Mouse (Mus musculus) MEL (cell line): ENCODE measurements around the gene Nfia. TPM values are rescaled to one million over a fixed set of nuclear protein-coding genes. Genes with fewer than 3 reads are reported as not detected.

Experiments used
- DNase-seq: peaks from one replicate; pipeline ENCODE4 v3.0.0; 2011; ENCODE audit warnings: low read depth, low spot score
- H3K27ac ChIP-seq: 2 replicates; pipeline ENCODE4 v1.5.1; 2012; ENCODE audit warnings: low read depth, mild to moderate bottlenecking, control low read depth, low read length, moderate library complexity; ENCODE audit not compliant: control insufficient read depth
- H3K27me3 ChIP-seq, 2 experiments: fragments of 150-350 bp in 1 of 2; sonication (generic) in 1 of 2; 2 replicates each; pipeline ENCODE4 v1.6.1; 2012; ENCODE audit warnings: low read length in 2 of 2, mild to moderate bottlenecking in 2 of 2, improper control_type of control experiment in 1 of 2, moderate library complexity in 1 of 2; ENCODE audit not compliant: insufficient read depth in 2 of 2, control insufficient read depth in 1 of 2
- H3K36me3 ChIP-seq, 2 experiments: 2 replicates each; pipeline ENCODE4 v1.6.1; 2012 to 2014; ENCODE audit warnings: low read length in 2 of 2, improper control_type of control experiment in 1 of 2, inconsistent platforms in 1 of 2, mild to moderate bottlenecking in 1 of 2; ENCODE audit not compliant: insufficient read depth in 2 of 2, control insufficient read depth in 1 of 2
- H3K4me1 ChIP-seq, 2 experiments: fragments of 150-350 bp in 1 of 2; sonication (generic) in 1 of 2; 2 replicates each; pipeline ENCODE4 v1.6.1; 2012; ENCODE audit warnings: low read length in 2 of 2, improper control_type of control experiment in 1 of 2, mild to moderate bottlenecking in 1 of 2; ENCODE audit not compliant: insufficient read depth in 2 of 2, control insufficient read depth in 1 of 2
- H3K4me3 ChIP-seq, 2 experiments: fragments of 150-350 bp in 1 of 2; sonication (generic) in 1 of 2; 2 replicates each; pipeline ENCODE4 v1.5.1; 2012; ENCODE audit warnings: low read depth in 2 of 2, low read length in 2 of 2, mild to moderate bottlenecking in 2 of 2, moderate library complexity in 2 of 2, control low read depth in 1 of 2, improper control_type of control experiment in 1 of 2; ENCODE audit not compliant: control insufficient read depth in 1 of 2, insufficient read depth in 1 of 2
- H3K79me2 ChIP-seq: 2 replicates; pipeline ENCODE4 v1.6.1; 2012; ENCODE audit warnings: mild to moderate bottlenecking, low read length, moderate library complexity; ENCODE audit not compliant: control insufficient read depth, poor library complexity, insufficient read depth
- H3K9ac ChIP-seq: 2 replicates; pipeline ENCODE4 v1.6.1; 2012; ENCODE audit warnings: low read depth, mild to moderate bottlenecking, control low read depth, low read length, moderate library complexity; ENCODE audit not compliant: control insufficient read depth, poor library complexity, severe bottlenecking
- H3K9me3 ChIP-seq: fragments of 150-350 bp; sonication (generic); replicated peaks from 2 replicates; pipeline ENCODE4 v1.6.1; 2012; ENCODE audit warnings: mild to moderate bottlenecking, low read length, improper control_type of control experiment, moderate library complexity; ENCODE audit not compliant: insufficient read depth
- CHD1 ChIP-seq: IDR thresholded peaks from 2 replicates; pipeline ENCODE4 v1.6.1; 2012; ENCODE audit warnings: low read depth, mild to moderate bottlenecking, inconsistent platforms, low read length, improper control_type of control experiment
- CTCF ChIP-seq, 3 experiments: IDR thresholded peaks in 2 of 3; conservative IDR thresholded peaks in 1 of 3; 2 replicates each; pipeline ENCODE4 v1.5.1; 2011 to 2012; ENCODE audit warnings: low read length in 3 of 3, low read depth in 2 of 3, mild to moderate bottlenecking in 2 of 3, improper control_type of control experiment in 1 of 3, inconsistent platforms in 1 of 3, mixed read lengths in 1 of 3, moderate library complexity in 1 of 3; ENCODE audit not compliant: control insufficient read depth in 1 of 3, insufficient read depth in 1 of 3, poor library complexity in 1 of 3, severe bottlenecking in 1 of 3
- E2F4 ChIP-seq: IDR thresholded peaks from 2 replicates; pipeline ENCODE4 v1.6.1; 2011; ENCODE audit warnings: low read depth, low read length, improper control_type of control experiment, borderline replicate concordance
- ELF1 ChIP-seq: IDR thresholded peaks from 2 replicates; pipeline ENCODE4 v1.6.1; 2014; ENCODE audit warnings: low read depth, mild to moderate bottlenecking, inconsistent platforms, low read length, improper control_type of control experiment, moderate library complexity
- KAT2A ChIP-seq: conservative IDR thresholded peaks from 2 replicates; pipeline ENCODE4 v1.6.1; 2012; ENCODE audit warnings: low read depth, low read length, improper control_type of control experiment, inconsistent platforms
- MAX ChIP-seq: IDR thresholded peaks from 2 replicates; pipeline ENCODE4 v1.6.1; 2011; ENCODE audit warnings: low read length, improper control_type of control experiment
- MEF2A ChIP-seq: IDR thresholded peaks from 2 replicates; pipeline ENCODE4 v1.6.1; 2014; ENCODE audit warnings: low read depth, mild to moderate bottlenecking, inconsistent platforms, low read length, improper control_type of control experiment; ENCODE audit not compliant: poor library complexity, insufficient replicate concordance, severe bottlenecking; ENCODE audit errors: extremely low read depth
- MXI1 ChIP-seq: IDR thresholded peaks from 2 replicates; pipeline ENCODE4 v1.6.1; 2011; ENCODE audit warnings: mild to moderate bottlenecking, low read depth, low read length, improper control_type of control experiment
- MYB ChIP-seq: IDR thresholded peaks from 2 replicates; pipeline ENCODE4 v1.6.1; 2011; ENCODE audit warnings: mild to moderate bottlenecking, low read depth, low read length, improper control_type of control experiment
- NELFE ChIP-seq: IDR thresholded peaks from 2 replicates; pipeline ENCODE4 v1.6.1; 2011; ENCODE audit warnings: low read depth, low read length, improper control_type of control experiment
- NRF1 ChIP-seq: IDR thresholded peaks from 2 replicates; pipeline ENCODE4 v1.6.1; 2014; ENCODE audit warnings: low read depth, mild to moderate bottlenecking, inconsistent platforms, low read length, improper control_type of control experiment, moderate library complexity; ENCODE audit not compliant: poor library complexity, insufficient read depth, severe bottlenecking
- POLR2AphosphoS5 ChIP-seq: IDR thresholded peaks from 2 replicates; pipeline ENCODE4 v1.6.1; 2012; ENCODE audit warnings: low read depth, borderline replicate concordance, mild to moderate bottlenecking, inconsistent platforms, low read length, moderate library complexity, mixed read lengths
- SMC3 ChIP-seq: IDR thresholded peaks from 2 replicates; pipeline ENCODE4 v1.6.1; 2011; ENCODE audit warnings: low read depth, low read length, improper control_type of control experiment
- TBP ChIP-seq: IDR thresholded peaks from 2 replicates; pipeline ENCODE4 v1.8.0; 2011; ENCODE audit warnings: low read depth, low read length, improper control_type of control experiment
- TCF12 ChIP-seq: IDR thresholded peaks from 2 replicates; pipeline ENCODE4 v1.6.1; 2014; ENCODE audit warnings: low read depth, mild to moderate bottlenecking, inconsistent platforms, low read length, improper control_type of control experiment, moderate library complexity
- ZNF384 ChIP-seq: IDR thresholded peaks from 2 replicates; pipeline ENCODE4 v1.6.1; 2012; ENCODE audit warnings: low read depth, mild to moderate bottlenecking, inconsistent platforms, low read length, improper control_type of control experiment
- polyA plus RNA-seq, 2 experiments: library from polyadenylated mRNA; stranded (reverse) in 1 of 2; unstranded in 1 of 2; fragments of >175 nt in 1 of 2; fragments of >200 nt in 1 of 2; gene quantifications; 2 replicates each; pipeline versions ENCODE4 v1.2.1 to v1.2.4; 2012; ENCODE audit warnings: low replicate concordance in 2 of 2, low read depth in 1 of 2; ENCODE audit not compliant: insufficient read length in 2 of 2, insufficient read depth in 1 of 2, missing spikeins in 1 of 2
- total RNA-seq: library from RNA; depleted of rRNA; stranded (reverse); fragments of 300-350 nt; gene quantifications from 2 replicates; pipeline ENCODE4 v1.2.3, GENCODE M21; 2012

The Nfia gene
- total and polyA plus RNA-seq, 3 experiments = 10.2 to 20.5 (median 13.4) TPM

DNA sequence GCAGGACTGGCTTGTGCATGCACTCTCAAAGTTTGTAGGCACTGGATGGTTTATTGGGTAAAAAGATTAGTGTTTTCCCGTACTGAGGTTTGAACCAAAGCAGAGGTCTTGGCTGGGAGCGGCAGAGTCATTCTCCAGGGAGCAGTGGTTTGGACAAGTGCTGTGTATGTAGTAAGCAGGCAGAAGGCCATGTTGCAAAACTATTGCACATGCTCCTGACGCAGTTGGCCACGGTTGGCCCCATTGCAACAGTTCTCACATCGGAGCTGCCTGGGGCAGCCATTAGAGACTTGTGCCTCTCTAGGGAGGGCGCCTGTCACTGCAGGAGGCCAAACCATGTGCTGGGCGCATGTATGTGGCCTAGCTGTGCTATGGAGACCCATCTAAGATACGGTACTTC is 331.6 kb downstream of the Nfia start:
- TF ChIP-seq MXI1 (no peak), MAX (no peak), ZNF384 (no peak), MYB (no peak), CTCF (IDR thresholded peaks at IDR 0.05 in 2 of 3, conservative IDR thresholded peaks at IDR 0.05 in 1 of 3; ENCODE audit: control insufficient read depth in 1 of 3, insufficient read depth in 1 of 3, low read depth in 2 of 3, low read length in 3 of 3, poor library complexity in 1 of 3, severe bottlenecking in 1 of 3) (no peak), NRF1 (no peak), POLR2AphosphoS5 (no peak), E2F4 (no peak), TBP (no peak), NELFE (no peak), SMC3 (no peak), ELF1 (no peak), TCF12 (no peak), KAT2A (no peak), MEF2A (no peak)
- TF ChIP-seq, all 39 proteins: peak for 0
- peaks cover 3 to 17% of the 10 kb centered on the region in 2 experiments for H3K36me3 ChIP-seq
- DNase-seq = no peak
- peaks cover 0 to 4% of the 10 kb centered on the region in 2 experiments; a peak in 1 of 4 replicates for H3K4me1 ChIP-seq
- no peak overlapping the region for H3K27ac ChIP-seq
- no peaks in the 10 kb centered on the region for H3K79me2 ChIP-seq
- H3K9ac ChIP-seq = no peak overlapping the region
- no peaks in the 10 kb centered on the region for H3K27me3 ChIP-seq
- no peaks in the 10 kb centered on the region for H3K9me3 ChIP-seq
- no peak overlapping the region for H3K4me3 ChIP-seq

DNA sequence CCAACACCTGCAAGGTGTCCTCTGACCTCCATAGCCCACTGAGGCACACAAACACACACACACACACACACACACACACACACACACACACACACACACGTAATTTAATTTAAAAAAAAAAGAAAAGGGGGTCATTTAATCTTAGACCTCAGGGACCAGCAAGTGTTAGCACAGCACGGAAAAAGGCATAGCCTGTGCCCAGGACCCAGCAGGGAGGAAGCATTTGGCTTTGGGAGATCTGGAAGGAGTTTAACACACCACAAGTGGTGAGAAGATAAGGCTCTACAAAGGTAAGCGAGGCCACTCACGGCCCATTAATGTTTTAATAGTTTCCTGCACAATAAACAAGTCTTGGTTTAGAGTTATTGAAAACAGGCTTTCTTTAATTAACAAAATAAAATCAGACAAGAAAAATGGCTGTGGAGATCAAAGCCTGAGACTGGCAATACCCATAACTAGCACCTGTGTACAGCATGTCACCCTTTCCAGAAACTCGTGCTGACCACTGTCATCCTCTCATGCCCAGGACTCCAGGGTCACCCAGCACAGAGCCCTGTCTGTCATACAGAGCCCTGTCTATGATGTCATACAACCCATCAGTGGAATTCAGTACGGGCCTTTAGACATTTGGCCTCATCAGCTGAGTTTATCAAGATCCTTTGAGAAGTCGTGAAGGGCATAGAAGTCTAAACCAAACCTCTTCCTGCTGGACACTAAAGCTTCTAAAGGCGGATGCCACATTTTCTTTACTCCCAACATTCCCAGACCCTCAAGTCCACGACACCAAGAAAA is 332.6 kb downstream of the Nfia start:
- Histone ChIP-seq H3K9me3 (no peaks in the 10 kb centered on the region), H3K36me3 (peaks cover 0 to 24% of the 10 kb centered on the region in 2 experiments; a peak in 2 of 4 replicates), H3K79me2 (no peaks in the 10 kb centered on the region), H3K4me1 (no peaks in the 10 kb centered on the region), H3K4me3 (no peak overlapping the region), H3K27ac (no peak overlapping the region), H3K9ac (no peak overlapping the region), H3K27me3 (no peaks in the 10 kb centered on the region)
- DNase-seq = no peak
- no peak for TF ChIP-seq MYB
- no peak for TF ChIP-seq CHD1
